Mouse (Mus musculus): ENCODE results near the gene Vwa2.

DNA sequence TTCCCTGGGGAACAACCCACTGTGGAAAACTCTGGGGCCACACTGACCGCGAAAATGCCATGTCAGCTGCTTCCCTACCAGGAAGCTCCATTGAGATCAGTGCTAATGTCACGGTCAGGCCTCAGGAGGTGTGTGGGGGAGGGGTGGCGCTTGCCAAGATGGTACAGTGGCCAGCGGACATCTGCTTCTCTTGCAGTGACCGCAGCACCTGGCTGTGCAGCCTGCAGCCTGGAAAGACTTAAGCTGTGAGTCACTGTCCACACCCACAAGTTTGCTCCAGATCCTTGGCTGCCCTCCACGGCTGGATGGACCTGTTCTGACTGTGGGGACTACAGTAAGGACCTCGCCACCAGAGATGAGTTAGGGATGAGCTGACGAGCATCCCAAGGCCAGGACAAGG lies 65.8 kb downstream of the Vwa2 start:
- TF ChIP-seq CTCF (IDR thresholded peaks at IDR 0.05; ENCODE audit: low read depth) = no peak
- no peak for TF ChIP-seq EP300 (optimal IDR thresholded peaks at IDR 0.05)
